Mouse (Mus musculus) midbrain, embryonic 11.5 days (tissue): ENCODE results near the gene Nop16. TPM values are rescaled to one million over a fixed set of nuclear protein-coding genes. Genes with fewer than 3 reads are reported as not detected.

Experiments used
- ATAC-seq: fragments of 200-750 bp; cut with Nextera tagmentation; 2 replicates; pipeline ENCODE4 v1.8.0; 2017; ENCODE audit warnings: moderate TSS enrichment, moderate library complexity; ENCODE audit not compliant: low FRiP score
- DNase-seq: peaks from one replicate; pipeline ENCODE4 v3.0.0; 2015; ENCODE audit warnings: low spot score; ENCODE audit errors: missing footprints
- H3K27ac ChIP-seq: fragments of 300-500 bp; sonication (generic); 2 replicates; pipeline ENCODE4 v1.5.1; 2014; ENCODE audit warnings: low read depth, low read length
- H3K27me3 ChIP-seq: fragments of 300-500 bp; sonication (generic); 2 replicates; pipeline ENCODE4 v1.6.1; 2014; ENCODE audit warnings: mild to moderate bottlenecking, low read length, moderate library complexity, mixed read lengths; ENCODE audit not compliant: control insufficient read depth, insufficient read depth
- H3K36me3 ChIP-seq: fragments of 300-500 bp; sonication (generic); 2 replicates; pipeline ENCODE4 v1.6.1; 2014; ENCODE audit warnings: mild to moderate bottlenecking, low read length, moderate library complexity, mixed read lengths; ENCODE audit not compliant: control insufficient read depth, insufficient read depth
- H3K4me1 ChIP-seq: fragments of 300-500 bp; sonication (generic); 2 replicates; pipeline ENCODE4 v1.6.1; 2014; ENCODE audit warnings: low read length; ENCODE audit not compliant: control insufficient read depth, insufficient read depth
- H3K4me2 ChIP-seq: fragments of 300-500 bp; sonication (generic); 2 replicates; pipeline ENCODE4 v1.6.1; 2014; ENCODE audit warnings: mild to moderate bottlenecking, moderate library complexity
- H3K4me3 ChIP-seq: fragments of 300-500 bp; sonication (generic); 2 replicates; pipeline ENCODE4 v1.5.1; 2014; ENCODE audit warnings: low read depth, low read length
- H3K9ac ChIP-seq: fragments of 300-500 bp; sonication (generic); 2 replicates; pipeline ENCODE4 v1.6.1; 2014; ENCODE audit warnings: low read length
- H3K9me3 ChIP-seq: fragments of 300-500 bp; sonication (generic); 2 replicates; pipeline ENCODE4 v1.6.1; 2016; ENCODE audit warnings: low read length; ENCODE audit not compliant: control insufficient read depth
- WGBS: fragments of 180-500 bp; shearing (Covaris S2); extraction: QIAGEN DNeasy Blood & Tissue Kit; methylation state at CpG from one replicate; pipeline ENCODE4 v1.1.7; 2014; 5-methylcytosine and 5-hydroxymethylcytosine counted together
- polyA plus RNA-seq: library from polyadenylated mRNA; unstranded; fragments of >200 nt; fragmentation: Nextera tagmentation; extraction: Ambion mirVana; gene quantifications from 2 replicates; pipeline ENCODE4 v1.2.1, GENCODE M21; 2014

The Nop16 gene
- polyA plus RNA-seq, 1 experiment from 2014 or later = 65.1 TPM

- Histone ChIP-seq H3K4me1 (peaks cover 5% of the 10 kb centered on the region), H3K9me3 (no peaks in the 10 kb centered on the region), H3K9ac (no peak overlapping the region), H3K27me3 (no peaks in the 10 kb centered on the region), H3K36me3 (no peaks in the 10 kb centered on the region), H3K4me3 (no peak overlapping the region), H3K27ac (no peak overlapping the region), H3K4me2 (no peak overlapping the region)
- WGBS = 50% methylated on average over 1 of the region's 1 CpGs
- ATAC-seq (no peak), DNase-seq (no peak)
Observed at GRCm38 (mm10) chr13:54569282-54569681, 20.6 kb downstream of the Nop16 start.

GRCm38 (mm10) chr13:54568380-54568779 lies 21.5 kb downstream of the Nop16 start:
- Histone ChIP-seq H3K27ac (no peak overlapping the region), H3K9me3 (no peaks in the 10 kb centered on the region), H3K36me3 (no peaks in the 10 kb centered on the region), H3K27me3 (no peaks in the 10 kb centered on the region), H3K4me2 (no peak overlapping the region), H3K4me3 (no peak overlapping the region), H3K9ac (no peak overlapping the region), H3K4me1 (peaks cover 10% of the 10 kb centered on the region)
- ATAC-seq (no peak), DNase-seq (no peak)
- WGBS = 48% methylated on average over 5 of the region's 5 CpGs

- Histone ChIP-seq H3K9me3 (no peaks in the 10 kb centered on the region), H3K4me3 (peak overlapping the region; percentile 92), H3K27ac (no peak overlapping the region), H3K27me3 (no peaks in the 10 kb centered on the region), H3K4me1 (peaks cover 10% of the 10 kb centered on the region), H3K36me3 (peaks cover 3% of the 10 kb centered on the region), H3K4me2 (peak overlapping the region; percentile 52), H3K9ac (peak overlapping the region; percentile 98; the same call in 1 of the 2 replicates)
- 38% methylated on average over 8 of the region's 8 CpGs for WGBS
- ATAC-seq (peak; percentile 70; the same call in 1 of the 2 replicates), DNase-seq (peak; percentile 78)
Observed at GRCm38 (mm10) chr13:54565594-54566345, 24.1 kb downstream of the Nop16 start.

GRCm38 (mm10) chr13:54565201-54565581 lies 24.7 kb downstream of the Nop16 start, which contains the start of gene 4833439L19Rik:
Gene 4833439L19Rik, minus strand, starts transcription at chr13:54565435.
- peak within 1 kb of the TSS; percentile 53 for H3K27ac ChIP-seq
- peak; percentile 99 for DNase-seq

GRCm38 (mm10) chr13:54564232-54565200 lies 25.4 kb downstream of the Nop16 start:
- H3K4me1 ChIP-seq = peaks cover 10% of the 10 kb centered on the region
- H3K4me2 ChIP-seq = peak overlapping the region; percentile 81
- H3K27me3 ChIP-seq = no peaks in the 10 kb centered on the region
- peak overlapping the region; percentile 92 for H3K4me3 ChIP-seq
- H3K27ac ChIP-seq = peak overlapping the region; percentile 53
- H3K9ac ChIP-seq = peak overlapping the region; percentile 98
- ATAC-seq (peak; percentile 80; the same call in 1 of the 2 replicates), DNase-seq (peak; percentile 93)
- H3K9me3 ChIP-seq = no peaks in the 10 kb centered on the region
- WGBS = 14% methylated on average over 42 of the region's 45 CpGs
- peaks cover 10% of the 10 kb centered on the region for H3K36me3 ChIP-seq

More at GRCm38 (mm10) chr13:54565201-54565581, 24.7 kb downstream of the Nop16 start, which contains the start of gene 4833439L19Rik:
- Histone ChIP-seq H3K4me1 (peaks cover 10% of the 10 kb centered on the region), H3K9me3 (no peaks in the 10 kb centered on the region), H3K4me3 (peak within 1 kb of the TSS; percentile 92), H3K27me3 (no peaks in the 10 kb centered on the region), H3K36me3 (peaks cover 3% of the 10 kb centered on the region), H3K9ac (peak within 1 kb of the TSS; percentile 98), H3K4me2 (peak within 1 kb of the TSS; percentile 81)
- ATAC-seq = peak; percentile 95
- WGBS = under 1% methylated on average over 24 of the region's 27 CpGs

- no peak overlapping the region for H3K9ac ChIP-seq
- H3K27ac ChIP-seq = no peak overlapping the region
- no peak overlapping the region for H3K4me2 ChIP-seq
- H3K27me3 ChIP-seq = no peaks in the 10 kb centered on the region
- WGBS = 85% methylated on average over 7 of the region's 7 CpGs
- no peaks in the 10 kb centered on the region for H3K9me3 ChIP-seq
- DNase-seq (no peak), ATAC-seq (no peak)
- peaks cover 24% of the 10 kb centered on the region for H3K36me3 ChIP-seq
- no peak overlapping the region for H3K4me3 ChIP-seq
- H3K4me1 ChIP-seq = peaks cover 10% of the 10 kb centered on the region
Observed at GRCm38 (mm10) chr13:54562562-54562961, 27.3 kb downstream of the Nop16 start.

- Histone ChIP-seq H3K9me3 (no peaks in the 10 kb centered on the region), H3K9ac (no peak overlapping the region), H3K36me3 (peaks cover 35% of the 10 kb centered on the region), H3K4me2 (no peak overlapping the region), H3K4me3 (no peak overlapping the region), H3K27ac (no peak overlapping the region), H3K4me1 (peaks cover 8% of the 10 kb centered on the region), H3K27me3 (no peaks in the 10 kb centered on the region)
- ATAC-seq = no peak
- 97% methylated on average over 7 of the region's 7 CpGs for WGBS
- no peak for DNase-seq
Observed at GRCm38 (mm10) chr13:54560608-54561007, 29.3 kb downstream of the Nop16 start.

GRCm38 (mm10) chr13:54559656-54560055 lies 30.2 kb downstream of the Nop16 start:
- no peaks in the 10 kb centered on the region for H3K9me3 ChIP-seq
- no peak overlapping the region for H3K4me2 ChIP-seq
- H3K4me1 ChIP-seq = peaks cover 7% of the 10 kb centered on the region
- H3K9ac ChIP-seq = no peak overlapping the region
- H3K27me3 ChIP-seq = no peaks in the 10 kb centered on the region
- peaks cover 35% of the 10 kb centered on the region for H3K36me3 ChIP-seq
- H3K27ac ChIP-seq = no peak overlapping the region
- WGBS = 92% methylated on average over 2 of the region's 2 CpGs
- no peak overlapping the region for H3K4me3 ChIP-seq
- DNase-seq = no peak
- ATAC-seq = no peak
